Mouse (Mus musculus) testis, postnatal 14 days (tissue): ENCODE results near the gene Pacs1.
"Not testable (repeated sequence)": the region's sequence is repeated elsewhere in the genome, so short reads cannot be mapped to it uniquely, and the experiment has no call there.

Experiments
- DNase-seq: peaks from one replicate; pipeline ENCODE4 v3.0.0; 2021; ENCODE audit warnings: low spot score

The Pacs1 gene

GRCm38 (mm10) chr19:5268017-5268416 lies 4.9 kb downstream of the Pacs1 start:
- DNase-seq, result no peak

- DNase-seq, result no peak
These were observed 5.9 kb downstream of the Pacs1 start for GRCm38 (mm10) chr19:5267015-5267414.

GRCm38 (mm10) chr19:5257140-5257539 lies 15.8 kb downstream of the Pacs1 start:
- no peak for DNase-seq

GRCm38 (mm10) chr19:5236981-5237380 lies 35.9 kb downstream of the Pacs1 start:
- DNase-seq, result not testable (repeated sequence)

- no peak for DNase-seq
These were observed 40.2 kb downstream of the Pacs1 start for GRCm38 (mm10) chr19:5232696-5233095.

- no peak for DNase-seq
These were observed 42.8 kb downstream of the Pacs1 start for GRCm38 (mm10) chr19:5230110-5230509.

- DNase-seq, result no peak
These were observed 48.3 kb downstream of the Pacs1 start for GRCm38 (mm10) chr19:5224624-5225023.

GRCm38 (mm10) chr19:5224077-5224476 lies 48.8 kb downstream of the Pacs1 start:
- no peak for DNase-seq

- no peak for DNase-seq
These were observed 51.0 kb downstream of the Pacs1 start for GRCm38 (mm10) chr19:5221926-5222325.

- not testable (repeated sequence) for DNase-seq
These were observed 51.6 kb downstream of the Pacs1 start for GRCm38 (mm10) chr19:5221219-5221723.

GRCm38 (mm10) chr19:5220389-5220788 lies 52.5 kb downstream of the Pacs1 start:
- DNase-seq, result no peak

- no peak for DNase-seq
These were observed 71.2 kb downstream of the Pacs1 start for GRCm38 (mm10) chr19:5201691-5202090.

- DNase-seq, result not testable (repeated sequence)
These were observed 72.3 kb downstream of the Pacs1 start for GRCm38 (mm10) chr19:5200617-5201016.

- no peak for DNase-seq
These were observed 74.4 kb downstream of the Pacs1 start for GRCm38 (mm10) chr19:5198553-5198952.

- DNase-seq, result no peak
These were observed 77.4 kb downstream of the Pacs1 start for GRCm38 (mm10) chr19:5195417-5196035.

GRCm38 (mm10) chr19:5192397-5192796 lies 80.5 kb downstream of the Pacs1 start:
- DNase-seq, result no peak

- DNase-seq, result no peak
These were observed 85.5 kb downstream of the Pacs1 start for GRCm38 (mm10) chr19:5187439-5187838.

GRCm38 (mm10) chr19:5181926-5182325 lies 91.0 kb downstream of the Pacs1 start:
- DNase-seq, result no peak

- DNase-seq, result no peak
These were observed 94.3 kb downstream of the Pacs1 start for GRCm38 (mm10) chr19:5178631-5179030.

GRCm38 (mm10) chr19:5170430-5170829 lies 102.5 kb downstream of the Pacs1 start:
- no peak for DNase-seq

GRCm38 (mm10) chr19:5167477-5167876 lies 105.4 kb downstream of the Pacs1 start:
- DNase-seq, result no peak

- no peak for DNase-seq
These were observed 108.5 kb downstream of the Pacs1 start for GRCm38 (mm10) chr19:5164380-5164779.

- no peak for DNase-seq
These were observed 111.0 kb downstream of the Pacs1 start for GRCm38 (mm10) chr19:5161913-5162312.

GRCm38 (mm10) chr19:5152261-5152660 lies 120.7 kb downstream of the Pacs1 start:
- DNase-seq, result no peak
